ENCODE assay signal across 9 mouse cellular contexts in genomic region chr5:30650756-30651155, GRCm38 (mm10). TPM values are rescaled to one million over a fixed set of nuclear protein-coding genes. Genes with fewer than 3 reads are reported as not detected.
DNase-seq lines count a peak whose midpoint lies in the region; ATAC-seq lines count a peak whose summit lies in the region.
"Had no signal": no experiment of that assay in that cellular context is flagged by ENCODE, and none has a peak within 500 bp of the region (broad histone marks: within the 10 kb centered on the region; RNA-seq: fewer than 3 reads in every experiment).

No protein-coding gene starts in this region.

- intact Hi-C loops in left cerebral cortex, postnatal 14 days (cut with DNase I): no loop called here
- intact Hi-C loops in left cerebral cortex, postnatal 4 days (cut with DNase I): no loop called here

- peak; percentile 28 to 31 for DNase-seq in left cerebral cortex, postnatal 14 days (ENCODE audit: low spot score in 2 of 2)
- no peak for DNase-seq in left cerebral cortex, postnatal 4 days
- peak; percentile 56 for DNase-seq in adrenal gland, postnatal 10 days
- DNase-seq in kidney, postnatal 14 days: no peak
- DNase-seq in natural killer cell, adult 2 months (ENCODE audit: low spot score in 2 of 2): no peak
- no peak for DNase-seq in spleen, postnatal 10 days (ENCODE audit: low spot score in 2 of 2)
- DNase-seq: liver, embryonic 13.5 days had no signal

- peak; percentile 85 for ATAC-seq in granulocyte monocyte progenitor cell, adult 5-6 weeks (replicated peaks; ENCODE audit: poor library complexity, severe bottlenecking)
- ATAC-seq in megakaryocyte progenitor cell, adult 5-6 weeks (replicated peaks; ENCODE audit: poor library complexity): peak; percentile 67

RNA-seq across cellular contexts. Expression of gene Slc35f6, which starts 3.0 kb away (rescaled TPM):
- 10 to 100 TPM; 32.2 to 37.4 TPM for total RNA-seq in left cerebral cortex, postnatal 14 days (2021)
- total RNA-seq in left cerebral cortex, postnatal 4 days (2021): 10 to 100 TPM; 23.3 to 27.9 TPM
- total RNA-seq in adrenal gland, postnatal 10 days (2021): 10 to 100 TPM; 30.4 to 34.6 TPM
- total RNA-seq in granulocyte monocyte progenitor cell, adult 5-6 weeks (2014; fragmentation: Nextera tagmentation): 11.8 and 15.4 TPM in 2 replicates
- 2.8 and 6.6 TPM in 2 replicates for total RNA-seq in granulocyte monocyte progenitor cell, adult 5-6 weeks (2017)
- total RNA-seq in megakaryocyte progenitor cell, adult 5-6 weeks (2015): 5.6 and 6.2 TPM in 2 replicates
- total RNA-seq in megakaryocyte progenitor cell, adult 5-6 weeks (2017): 5.2 and 7.0 TPM in 2 replicates

RNA-seq across cellular contexts. Expression of gene Cenpa, which starts 15.8 kb away (rescaled TPM):
- 1 to 10 TPM; 8.1 to 9.5 TPM for total RNA-seq in left cerebral cortex, postnatal 14 days (2021)
- total RNA-seq in left cerebral cortex, postnatal 4 days (2021): 10 to 100 TPM; 13.8 to 14.0 TPM
- total RNA-seq in adrenal gland, postnatal 10 days (2021): 10 to 100 TPM; 38.0 to 54.0 TPM
- 78.6 and 110 TPM in 2 replicates for total RNA-seq in granulocyte monocyte progenitor cell, adult 5-6 weeks (2014; fragmentation: Nextera tagmentation)
- 84.8 and 124 TPM in 2 replicates for total RNA-seq in granulocyte monocyte progenitor cell, adult 5-6 weeks (2017)
- total RNA-seq in megakaryocyte progenitor cell, adult 5-6 weeks (2015): 152 and 180 TPM in 2 replicates
- total RNA-seq in megakaryocyte progenitor cell, adult 5-6 weeks (2017): 80.7 and 103 TPM in 2 replicates

Comparison
In these comparisons a context has a peak if more than half of its experiments do, and no peak if none do; other contexts are left out.
1. DNase-seq: peak in left cerebral cortex, postnatal 14 days (2 of 2) and adrenal gland, postnatal 10 days (single experiment); none in left cerebral cortex, postnatal 4 days (single experiment), kidney, postnatal 14 days (single experiment), natural killer cell, adult 2 months (0 of 2) and spleen, postnatal 10 days (0 of 2).